Mouse (Mus musculus) intestine, embryonic 15.5 days (tissue): ENCODE measurements at regions not wholly inside any gene's neighbourhood (a gene's known extent, or its start where the extent isn't known, plus 50 kb on each side); places are given as distances from the start of the nearest gene placed in this dataset.
"Not testable (repeated sequence)": the region's sequence is repeated elsewhere in the genome, so short reads cannot be mapped to it uniquely, and the experiment has no call there.

Experiments
- ATAC-seq: fragments of 200-750 bp; cut with Nextera tagmentation; 2 replicates; pipeline ENCODE4 v1.8.0; 2017; ENCODE audit warnings: moderate TSS enrichment, moderate library complexity
- H3K27ac ChIP-seq: fragments of 300-500 bp; sonication (generic); 2 replicates; pipeline ENCODE4 v1.5.1; 2015; ENCODE audit warnings: mild to moderate bottlenecking, inconsistent platforms
- H3K27me3 ChIP-seq: fragments of 300-500 bp; sonication (generic); replicated peaks from 2 replicates; pipeline ENCODE4 v1.6.1; 2015; ENCODE audit warnings: inconsistent platforms
- H3K36me3 ChIP-seq: fragments of 300-500 bp; sonication (generic); 2 replicates; pipeline ENCODE4 v1.6.1; 2015; ENCODE audit warnings: inconsistent platforms
- H3K4me1 ChIP-seq: fragments of 300-500 bp; sonication (generic); replicated peaks from 2 replicates; pipeline ENCODE4 v1.6.1; 2015; ENCODE audit warnings: inconsistent platforms
- H3K4me2 ChIP-seq: fragments of 300-500 bp; sonication (generic); replicated peaks from 2 replicates; pipeline ENCODE4 v1.6.1; 2015; ENCODE audit warnings: mild to moderate bottlenecking, inconsistent platforms
- H3K4me3 ChIP-seq: fragments of 300-500 bp; sonication (generic); replicated peaks from 2 replicates; pipeline ENCODE4 v1.5.1; 2015; ENCODE audit warnings: inconsistent platforms
- H3K9ac ChIP-seq: fragments of 300-500 bp; sonication (generic); 2 replicates; pipeline ENCODE4 v1.6.1; 2015; ENCODE audit warnings: inconsistent platforms
- H3K9me3 ChIP-seq: fragments of 300-500 bp; sonication (generic); 2 replicates; pipeline ENCODE4 v1.6.1; 2016; ENCODE audit warnings: inconsistent platforms
- WGBS: fragments of 180-500 bp; shearing (Covaris S2); methylation state at CpG from one replicate; pipeline ENCODE4 v1.1.7; 2015; 5-methylcytosine and 5-hydroxymethylcytosine counted together

- no peaks in the 10 kb centered on the region for H3K27me3 ChIP-seq
- 80% methylated on average over 3 of the region's 3 CpGs for WGBS
- no peaks in the 10 kb centered on the region for H3K36me3 ChIP-seq
- no peaks in the 10 kb centered on the region for H3K9me3 ChIP-seq
- no peak overlapping the region for H3K27ac ChIP-seq
- no peak for ATAC-seq
- no peaks in the 10 kb centered on the region for H3K4me1 ChIP-seq
- H3K9ac ChIP-seq, result no peak overlapping the region
- H3K4me3 ChIP-seq, result no peak overlapping the region
- H3K4me2 ChIP-seq, result no peak overlapping the region
Measured at GRCm38 (mm10) chr1:81739392-81739791, 493.5 kb upstream of the Gm9747 start.

- H3K4me1 ChIP-seq, result 0 out of 2 replicates have a peak, but pooled peaks cover 4% of the 10 kb centered on the region
- no peak overlapping the region for H3K27ac ChIP-seq
- no peaks in the 10 kb centered on the region for H3K27me3 ChIP-seq
- no peak overlapping the region for H3K4me2 ChIP-seq
- H3K4me3 ChIP-seq, result no peak overlapping the region
- no peak overlapping the region for H3K9ac ChIP-seq
- H3K36me3 ChIP-seq, result no peaks in the 10 kb centered on the region
- no peak for ATAC-seq
- 55% methylated on average over 1 of the region's 1 CpGs for WGBS
- H3K9me3 ChIP-seq, result no peaks in the 10 kb centered on the region
Measured at GRCm38 (mm10) chr1:81739981-81740380, 492.9 kb upstream of the Gm9747 start.

GRCm38 (mm10) chr1:81741882-81742281, 491.0 kb upstream of the Gm9747 start:
- H3K9me3 ChIP-seq, H3K27ac ChIP-seq, H3K4me2 ChIP-seq, H3K9ac ChIP-seq, H3K4me3 ChIP-seq, H3K4me1 ChIP-seq, ATAC-seq, H3K27me3 ChIP-seq, H3K36me3 ChIP-seq: not testable (repeated sequence)
- WGBS, result 86% methylated on average over 8 of the region's 8 CpGs

GRCm38 (mm10) chr1:81744524-81744923, 488.4 kb upstream of the Gm9747 start:
- Histone ChIP-seq H3K9me3 (no peaks in the 10 kb centered on the region), H3K9ac (no peak overlapping the region), H3K4me1 (0 out of 2 replicates have a peak, but pooled peaks cover 4% of the 10 kb centered on the region), H3K4me2 (no peak overlapping the region), H3K36me3 (no peaks in the 10 kb centered on the region), H3K4me3 (no peak overlapping the region), H3K27ac (no peak overlapping the region), H3K27me3 (no peaks in the 10 kb centered on the region)
- WGBS, result 38% methylated on average over 8 of the region's 8 CpGs
- ATAC-seq, result no peak

GRCm38 (mm10) chr1:81745024-81745960, 487.6 kb upstream of the Gm9747 start:
- Histone ChIP-seq H3K4me1 (0 out of 2 replicates have a peak, but pooled peaks cover 4% of the 10 kb centered on the region), H3K9ac (no peak overlapping the region), H3K27ac (no peak overlapping the region), H3K4me2 (no peak overlapping the region), H3K36me3 (no peaks in the 10 kb centered on the region), H3K9me3 (no peaks in the 10 kb centered on the region), H3K4me3 (no peak overlapping the region), H3K27me3 (no peaks in the 10 kb centered on the region)
- no peak for ATAC-seq
- WGBS, result 83% methylated on average over 14 of the region's 14 CpGs

- Histone ChIP-seq H3K9me3 (no peaks in the 10 kb centered on the region), H3K27me3 (no peaks in the 10 kb centered on the region), H3K4me2 (no peak overlapping the region), H3K27ac (no peak overlapping the region), H3K9ac (no peak overlapping the region), H3K4me3 (no peak overlapping the region), H3K4me1 (0 out of 2 replicates have a peak, but pooled peaks cover 4% of the 10 kb centered on the region), H3K36me3 (no peaks in the 10 kb centered on the region)
- ATAC-seq, result no peak
- WGBS, result 89% methylated on average over 3 of the region's 3 CpGs
Measured at GRCm38 (mm10) chr1:81746013-81746412, 486.9 kb upstream of the Gm9747 start.

GRCm38 (mm10) chr1:81747025-81747424, 485.9 kb upstream of the Gm9747 start:
- H3K4me3 ChIP-seq, result no peak overlapping the region
- H3K27ac ChIP-seq, result no peak overlapping the region
- no peaks in the 10 kb centered on the region for H3K27me3 ChIP-seq
- no peak overlapping the region for H3K9ac ChIP-seq
- H3K9me3 ChIP-seq, result no peaks in the 10 kb centered on the region
- ATAC-seq, result no peak
- H3K36me3 ChIP-seq, result no peaks in the 10 kb centered on the region
- no peak overlapping the region for H3K4me2 ChIP-seq
- H3K4me1 ChIP-seq, result 0 out of 2 replicates have a peak, but pooled peaks cover 4% of the 10 kb centered on the region
- 47% methylated on average over 3 of the region's 3 CpGs for WGBS

GRCm38 (mm10) chr1:81754067-81754466, 478.8 kb upstream of the Gm9747 start:
- Histone ChIP-seq H3K9me3 (no peaks in the 10 kb centered on the region), H3K36me3 (no peaks in the 10 kb centered on the region), H3K27ac (no peak overlapping the region), H3K4me3 (no peak overlapping the region), H3K27me3 (no peaks in the 10 kb centered on the region), H3K9ac (no peak overlapping the region), H3K4me1 (no peaks in the 10 kb centered on the region), H3K4me2 (no peak overlapping the region)
- 64% methylated on average over 2 of the region's 2 CpGs for WGBS
- ATAC-seq, result no peak

- ATAC-seq, result no peak
- no peaks in the 10 kb centered on the region for H3K36me3 ChIP-seq
- H3K9me3 ChIP-seq, result no peaks in the 10 kb centered on the region
- H3K4me1 ChIP-seq, result no peaks in the 10 kb centered on the region
- WGBS, result 71% methylated on average over 3 of the region's 3 CpGs
- no peak overlapping the region for H3K9ac ChIP-seq
- no peak overlapping the region for H3K27ac ChIP-seq
- H3K4me2 ChIP-seq, result no peak overlapping the region
- H3K27me3 ChIP-seq, result no peaks in the 10 kb centered on the region
- H3K4me3 ChIP-seq, result no peak overlapping the region
Measured at GRCm38 (mm10) chr1:81755281-81755680, 477.6 kb upstream of the Gm9747 start.

- H3K27me3 ChIP-seq, result no peaks in the 10 kb centered on the region
- 60% methylated on average over 2 of the region's 2 CpGs for WGBS
- H3K4me3 ChIP-seq, result no peak overlapping the region
- no peaks in the 10 kb centered on the region for H3K4me1 ChIP-seq
- ATAC-seq, result no peak
- H3K9ac ChIP-seq, result no peak overlapping the region
- no peak overlapping the region for H3K27ac ChIP-seq
- no peaks in the 10 kb centered on the region for H3K9me3 ChIP-seq
- no peak overlapping the region for H3K4me2 ChIP-seq
- no peaks in the 10 kb centered on the region for H3K36me3 ChIP-seq
Measured at GRCm38 (mm10) chr1:81755694-81756093, 477.2 kb upstream of the Gm9747 start.

GRCm38 (mm10) chr1:81759919-81760318, 473.0 kb upstream of the Gm9747 start:
- no peaks in the 10 kb centered on the region for H3K36me3 ChIP-seq
- H3K4me2 ChIP-seq, result no peak overlapping the region
- H3K4me3 ChIP-seq, result no peak overlapping the region
- WGBS, result 71% methylated on average over 2 of the region's 2 CpGs
- H3K4me1 ChIP-seq, result no peaks in the 10 kb centered on the region
- H3K27me3 ChIP-seq, result no peaks in the 10 kb centered on the region
- H3K9me3 ChIP-seq, result no peaks in the 10 kb centered on the region
- no peak for ATAC-seq
- no peak overlapping the region for H3K27ac ChIP-seq
- H3K9ac ChIP-seq, result no peak overlapping the region

- 84% methylated on average over 3 of the region's 3 CpGs for WGBS
- H3K27ac ChIP-seq, result no peak overlapping the region
- no peaks in the 10 kb centered on the region for H3K9me3 ChIP-seq
- ATAC-seq, result no peak
- no peak overlapping the region for H3K4me3 ChIP-seq
- no peak overlapping the region for H3K9ac ChIP-seq
- H3K27me3 ChIP-seq, result no peaks in the 10 kb centered on the region
- no peaks in the 10 kb centered on the region for H3K36me3 ChIP-seq
- no peak overlapping the region for H3K4me2 ChIP-seq
- no peaks in the 10 kb centered on the region for H3K4me1 ChIP-seq
Measured at GRCm38 (mm10) chr1:81771704-81772103, 461.2 kb upstream of the Gm9747 start.

- Histone ChIP-seq H3K9me3 (no peaks in the 10 kb centered on the region), H3K4me3 (no peak overlapping the region), H3K4me2 (no peak overlapping the region), H3K27me3 (no peaks in the 10 kb centered on the region), H3K4me1 (no peaks in the 10 kb centered on the region), H3K9ac (no peak overlapping the region), H3K36me3 (no peaks in the 10 kb centered on the region), H3K27ac (no peak overlapping the region)
- no peak for ATAC-seq
Measured at GRCm38 (mm10) chr1:81780583-81780982, 452.3 kb upstream of the Gm9747 start.
